Mouse (Mus musculus) E14TG2a.4 (cell line): Measurements from ENCODE around the gene Eml4.

Source experiments
- H3K27me3 ChIP-seq: 2 replicates; pipeline ENCODE4 v1.6.1; 2014; ENCODE audit warnings: low read length, control low read depth; ENCODE audit not compliant: insufficient read depth
- H3K36me3 ChIP-seq: 2 replicates; pipeline ENCODE4 v1.6.1; 2014; ENCODE audit warnings: low read length, control low read depth; ENCODE audit not compliant: insufficient read depth
- H3K4me1 ChIP-seq: replicated peaks from 2 replicates; pipeline ENCODE4 v1.6.1; 2014; ENCODE audit warnings: low read depth, low read length, control low read depth
- H3K4me3 ChIP-seq: replicated peaks from 2 replicates; pipeline ENCODE4 v1.5.1; 2014; ENCODE audit warnings: mild to moderate bottlenecking, low read length
- H3K9me3 ChIP-seq: 2 replicates; pipeline ENCODE4 v1.6.1; 2014; ENCODE audit warnings: low read length, control low read depth
- CTCF ChIP-seq: conservative IDR thresholded peaks from 2 replicates; pipeline ENCODE4 v1.5.1; 2014; ENCODE audit warnings: low read length
- NANOG ChIP-seq: IDR thresholded peaks from 2 replicates; pipeline ENCODE4 v1.6.1; 2014; ENCODE audit warnings: borderline replicate concordance, low read length, mixed read lengths
- POU5F1 ChIP-seq: IDR thresholded peaks from 2 replicates; pipeline ENCODE4 v1.6.1; 2014; ENCODE audit warnings: low read length, borderline replicate concordance

Gene Eml4

GRCm38 (mm10) chr17:83477089-83477488 is 126.4 kb downstream of the Eml4 start:
- H3K9me3 ChIP-seq = no peaks in the 10 kb centered on the region
- H3K4me3 ChIP-seq = peak overlapping the region; percentile 17; the same call in 1 of the 2 replicates
- peak; percentile 78 for TF ChIP-seq NANOG
- no peak for TF ChIP-seq CTCF
- no peaks in the 10 kb centered on the region for H3K27me3 ChIP-seq
- peaks cover 86% of the 10 kb centered on the region for H3K36me3 ChIP-seq
- peaks cover 34% of the 10 kb centered on the region for H3K4me1 ChIP-seq

- no peaks in the 10 kb centered on the region for H3K27me3 ChIP-seq
- H3K4me1 ChIP-seq = peaks cover 23% of the 10 kb centered on the region
- no peak overlapping the region for H3K4me3 ChIP-seq
- no peaks in the 10 kb centered on the region for H3K9me3 ChIP-seq
- H3K36me3 ChIP-seq = peaks cover 47% of the 10 kb centered on the region
- TF ChIP-seq NANOG (no peak), POU5F1 (no peak), CTCF (no peak)
These were observed 130.8 kb downstream of the Eml4 start for GRCm38 (mm10) chr17:83481551-83481950.

GRCm38 (mm10) chr17:83482817-83483536 is 132.2 kb downstream of the Eml4 start:
- TF ChIP-seq CTCF = no peak
- TF ChIP-seq POU5F1 = no peak
- no peak for TF ChIP-seq NANOG
- H3K36me3 ChIP-seq = peaks cover 39% of the 10 kb centered on the region
- H3K9me3 ChIP-seq = peaks cover 4% of the 10 kb centered on the region; the same call in 1 of the 2 replicates
- no peaks in the 10 kb centered on the region for H3K27me3 ChIP-seq
- no peak overlapping the region for H3K4me3 ChIP-seq
- peaks cover 8% of the 10 kb centered on the region for H3K4me1 ChIP-seq

- H3K4me1 ChIP-seq = 0 out of 2 replicates have a peak, but pooled peaks cover under 1% of the 10 kb centered on the region
- H3K9me3 ChIP-seq = peaks cover 4% of the 10 kb centered on the region; the same call in 1 of the 2 replicates
- H3K27me3 ChIP-seq = no peaks in the 10 kb centered on the region
- no peak for TF ChIP-seq CTCF
- TF ChIP-seq NANOG = no peak
- no peak for TF ChIP-seq POU5F1
- H3K36me3 ChIP-seq = peaks cover 31% of the 10 kb centered on the region
- no peak overlapping the region for H3K4me3 ChIP-seq
These were observed 133.1 kb downstream of the Eml4 start for GRCm38 (mm10) chr17:83483784-83484183.

- Histone ChIP-seq H3K4me3 (no peak overlapping the region), H3K9me3 (peaks cover 7% of the 10 kb centered on the region), H3K36me3 (no peaks in the 10 kb centered on the region), H3K4me1 (no peaks in the 10 kb centered on the region), H3K27me3 (no peaks in the 10 kb centered on the region)
- TF ChIP-seq CTCF (no peak), NANOG (no peak), POU5F1 (no peak)
These were observed 137.0 kb downstream of the Eml4 start for GRCm38 (mm10) chr17:83487762-83488161.

- no peak for TF ChIP-seq POU5F1
- TF ChIP-seq CTCF = no peak
- TF ChIP-seq NANOG = no peak
- Histone ChIP-seq H3K9me3 (no peaks in the 10 kb centered on the region), H3K4me3 (no peak overlapping the region), H3K27me3 (no peaks in the 10 kb centered on the region), H3K36me3 (peaks cover 45% of the 10 kb centered on the region), H3K4me1 (peaks cover 35% of the 10 kb centered on the region)
These were observed 148.2 kb downstream of the Eml4 start for GRCm38 (mm10) chr17:83498889-83499288.

GRCm38 (mm10) chr17:83499692-83500091 is 149.0 kb downstream of the Eml4 start:
- peaks cover 35% of the 10 kb centered on the region for H3K4me1 ChIP-seq
- H3K27me3 ChIP-seq = no peaks in the 10 kb centered on the region
- no peak overlapping the region for H3K4me3 ChIP-seq
- peaks cover 53% of the 10 kb centered on the region for H3K36me3 ChIP-seq
- no peak for TF ChIP-seq POU5F1
- TF ChIP-seq NANOG = no peak
- TF ChIP-seq CTCF = no peak
- H3K9me3 ChIP-seq = no peaks in the 10 kb centered on the region

- peaks cover 66% of the 10 kb centered on the region for H3K36me3 ChIP-seq
- TF ChIP-seq NANOG (no peak), CTCF (no peak), POU5F1 (no peak)
These were observed 153.0 kb downstream of the Eml4 start for GRCm38 (mm10) chr17:83503693-83504092.

More at GRCm38 (mm10) chr17:83503693-83504092, 153.0 kb downstream of the Eml4 start:
- Histone ChIP-seq H3K4me1 (peaks cover 55% of the 10 kb centered on the region), H3K9me3 (no peaks in the 10 kb centered on the region), H3K27me3 (no peaks in the 10 kb centered on the region), H3K4me3 (no peak overlapping the region)
